Mouse (Mus musculus) heart, adult 2 months (tissue): ENCODE results near the gene Crim1. TPM values are rescaled to one million over a fixed set of nuclear protein-coding genes. Genes with fewer than 3 reads are reported as not detected.
A peak's percentile ranks its signal among the peaks of the same experiment; 100 is the strongest.

Experiments used
- DNase-seq, 2 experiments: peaks; one replicate each; pipeline ENCODE4 v3.0.0; 2021
- H3K27ac ChIP-seq: fragments of 200-600 bp; 2 replicates; pipeline ENCODE4 v1.8.1; 2022
- H3K27me3 ChIP-seq: fragments of 200-500 bp; 2 replicates; pipeline ENCODE4 v1.6.1; 2012; ENCODE audit warnings: mild to moderate bottlenecking, low read length, inconsistent platforms, mixed read lengths; ENCODE audit not compliant: control insufficient read depth, insufficient read depth
- H3K36me3 ChIP-seq: fragments of 200-500 bp; 2 replicates; pipeline ENCODE4 v1.6.1; 2012; ENCODE audit warnings: low read length, inconsistent platforms; ENCODE audit not compliant: control insufficient read depth, insufficient read depth
- H3K4me1 ChIP-seq: fragments of 200-500 bp; 2 replicates; pipeline ENCODE4 v1.6.1; 2011; ENCODE audit warnings: low read length; ENCODE audit not compliant: control insufficient read depth, insufficient read depth
- H3K4me3 ChIP-seq: fragments of 200-600 bp; 2 replicates; pipeline ENCODE4 v1.8.1; 2022
- H3K79me2 ChIP-seq: fragments of 200-500 bp; replicated peaks from 2 replicates; pipeline ENCODE4 v1.6.1; 2012; ENCODE audit warnings: mild to moderate bottlenecking, inconsistent platforms, low read length, moderate library complexity, mixed read lengths; ENCODE audit not compliant: control insufficient read depth, insufficient read depth
- H3K9ac ChIP-seq: fragments of 200-500 bp; 2 replicates; pipeline ENCODE4 v1.6.1; 2012; ENCODE audit warnings: low read depth, mild to moderate bottlenecking, control low read depth, inconsistent platforms, low read length, mixed read lengths
- CTCF ChIP-seq: fragments of 200-600 bp; IDR thresholded peaks from 2 replicates; pipeline ENCODE4 v1.8.1; 2022; ENCODE audit warnings: antibody characterized with exemption, mild to moderate bottlenecking, moderate library complexity
- EP300 ChIP-seq: fragments of 200-500 bp; IDR thresholded peaks from 2 replicates; pipeline ENCODE4 v1.6.1; 2011; ENCODE audit warnings: low read depth, low read length, control low read depth; ENCODE audit not compliant: insufficient read depth
- POLR2A ChIP-seq: fragments of 200-500 bp; IDR thresholded peaks from 2 replicates; pipeline ENCODE4 v1.6.1; 2011; ENCODE audit warnings: mild to moderate bottlenecking, low read depth, low read length, control low read depth; ENCODE audit not compliant: insufficient read depth
- WGBS: fragments of 180-500 bp; shearing (Covaris S2); methylation state at CpG from one replicate; pipeline ENCODE4 v1.1.7; 2018; 5-methylcytosine and 5-hydroxymethylcytosine counted together
- intact Hi-C: fragments of 180-260 bp; cut with DNase I; formaldehyde crosslinking; loops from one replicate; pipeline ENCODE4 v1.15.1; 2025
- polyA plus RNA-seq: library from polyadenylated mRNA; depleted of rRNA; stranded (reverse); fragments of >200 nt; gene quantifications from 2 replicates; pipeline ENCODE4 v1.2.3, GENCODE M21; 2012
- total RNA-seq, 2 experiments: library from RNA; stranded (reverse); gene quantifications; 2 replicates each; pipeline ENCODE4 v1.2.3; 2021

Gene Crim1
- total and polyA plus RNA-seq, 3 experiments, result 28.2 to 55.4 (median 50.6) TPM

- no peak overlapping the region for H3K4me3 ChIP-seq
- H3K27ac ChIP-seq, result no peak overlapping the region
- intact Hi-C loops, result no loop called here
- peaks cover 3% of the 10 kb centered on the region; the same call in 1 of the 2 replicates for H3K4me1 ChIP-seq
- H3K36me3 ChIP-seq, result no peaks in the 10 kb centered on the region
- no peaks in the 10 kb centered on the region for H3K79me2 ChIP-seq
- no peak overlapping the region for H3K9ac ChIP-seq
- TF ChIP-seq EP300 (no peak), CTCF (no peak), POLR2A (no peak)
- 73% methylated on average over 7 of the region's 7 CpGs for WGBS
- no peaks in the 10 kb centered on the region for H3K27me3 ChIP-seq
- no peak for DNase-seq
Observed at GRCm38 (mm10) chr17:78295979-78296378, 95.9 kb downstream of the Crim1 start.

- Histone ChIP-seq H3K79me2 (no peaks in the 10 kb centered on the region), H3K27me3 (no peaks in the 10 kb centered on the region), H3K4me1 (peaks cover 3% of the 10 kb centered on the region; the same call in 1 of the 2 replicates), H3K27ac (no peak overlapping the region), H3K36me3 (no peaks in the 10 kb centered on the region), H3K9ac (no peak overlapping the region), H3K4me3 (no peak overlapping the region)
- TF ChIP-seq EP300 (no peak), CTCF (peak; percentile 62), POLR2A (no peak)
- intact Hi-C loops, result loop anchor here (2.0 kb wide), 1 partner anchor 101 kb away; no protein-coding TSS in a partner anchor
- DNase-seq, result no peak
- 61% methylated on average over 5 of the region's 5 CpGs for WGBS
Observed at GRCm38 (mm10) chr17:78298140-78298539, 98.1 kb downstream of the Crim1 start.

GRCm38 (mm10) chr17:78298967-78299540, 99.0 kb downstream of the Crim1 start:
- no peaks in the 10 kb centered on the region for H3K27me3 ChIP-seq
- intact Hi-C loops, result loop anchor here (2.0 kb wide), 1 partner anchor 102 kb away; no protein-coding TSS in a partner anchor
- H3K4me3 ChIP-seq, result no peak overlapping the region
- no peaks in the 10 kb centered on the region for H3K36me3 ChIP-seq
- no peak overlapping the region for H3K27ac ChIP-seq
- TF ChIP-seq EP300 (no peak), CTCF (no peak), POLR2A (no peak)
- no peak for DNase-seq
- peaks cover 3% of the 10 kb centered on the region; the same call in 1 of the 2 replicates for H3K4me1 ChIP-seq
- WGBS, result 44% methylated on average over 8 of the region's 8 CpGs
- H3K9ac ChIP-seq, result no peak overlapping the region
- no peaks in the 10 kb centered on the region for H3K79me2 ChIP-seq

GRCm38 (mm10) chr17:78303053-78303452, 103.0 kb downstream of the Crim1 start:
- Histone ChIP-seq H3K4me1 (peaks cover 2% of the 10 kb centered on the region; the same call in 1 of the 2 replicates), H3K9ac (no peak overlapping the region), H3K27me3 (no peaks in the 10 kb centered on the region), H3K4me3 (no peak overlapping the region), H3K36me3 (no peaks in the 10 kb centered on the region), H3K79me2 (no peaks in the 10 kb centered on the region), H3K27ac (no peak overlapping the region)
- intact Hi-C loops, result no loop called here
- WGBS, result 79% methylated on average over 2 of the region's 2 CpGs
- peak in 1 of 2 experiments; percentile 7 for DNase-seq
- TF ChIP-seq POLR2A, result no peak
- TF ChIP-seq EP300, result no peak
- TF ChIP-seq CTCF, result no peak

GRCm38 (mm10) chr17:78304059-78304458, 104.0 kb downstream of the Crim1 start:
- Histone ChIP-seq H3K9ac (no peak overlapping the region), H3K36me3 (no peaks in the 10 kb centered on the region), H3K27me3 (no peaks in the 10 kb centered on the region), H3K79me2 (no peaks in the 10 kb centered on the region), H3K27ac (no peak overlapping the region), H3K4me1 (no peaks in the 10 kb centered on the region), H3K4me3 (no peak overlapping the region)
- intact Hi-C loops, result no loop called here
- WGBS, result 90% methylated on average over 13 of the region's 13 CpGs
- no peak for DNase-seq
- TF ChIP-seq CTCF (no peak), POLR2A (no peak), EP300 (no peak)

- Histone ChIP-seq H3K36me3 (no peaks in the 10 kb centered on the region), H3K4me3 (no peak overlapping the region), H3K79me2 (no peaks in the 10 kb centered on the region), H3K27ac (no peak overlapping the region), H3K4me1 (no peaks in the 10 kb centered on the region), H3K9ac (no peak overlapping the region), H3K27me3 (no peaks in the 10 kb centered on the region)
- WGBS, result 92% methylated on average over 9 of the region's 9 CpGs
- intact Hi-C loops, result no loop called here
- peak in 1 of 2 experiments; percentile 11 for DNase-seq
- TF ChIP-seq CTCF (no peak), EP300 (no peak), POLR2A (no peak)
Observed at GRCm38 (mm10) chr17:78306434-78306833, 106.4 kb downstream of the Crim1 start.
